Mouse (Mus musculus): ENCODE data around the gene Tmem25.
"Not testable (repeated sequence)": the region's sequence is repeated elsewhere in the genome, so short reads cannot be mapped to it uniquely, and the experiment has no call there.

GRCm38 (mm10) chr9:44768029-44768394, 31.1 kb downstream of the Tmem25 start:
- TF ChIP-seq CHD2 (IDR thresholded peaks at IDR 0.05; ENCODE audit: low read depth, low read length); ZC3H11A (IDR thresholded peaks at IDR 0.05; ENCODE audit: borderline replicate concordance, low read depth, low read length): not testable (repeated sequence)
